Mouse (Mus musculus): ENCODE measurements around the gene Myo7a.

DNA sequence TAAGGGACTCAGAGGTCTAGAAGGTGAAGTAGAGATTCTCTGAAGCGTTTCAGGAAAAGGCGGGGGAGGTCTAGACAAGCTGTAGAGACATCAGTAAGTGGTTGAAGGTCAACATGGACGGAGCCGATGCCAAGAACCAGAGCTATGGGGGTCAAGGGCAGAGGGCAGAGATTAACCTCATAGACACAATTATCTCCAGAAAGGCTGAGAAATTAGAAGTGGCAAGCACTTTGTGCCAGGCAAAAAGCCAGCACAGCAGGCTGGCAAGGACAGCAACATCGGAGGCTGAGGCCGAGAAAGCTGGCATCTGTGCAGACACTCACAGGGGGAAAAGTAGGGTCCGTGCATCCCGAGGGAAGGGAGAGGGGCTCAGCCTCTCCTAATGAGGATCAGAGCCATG, 28.4 kb upstream of the Myo7a start:
- TF ChIP-seq CTCF (IDR thresholded peaks at IDR 0.05; ENCODE audit: low read depth, low read length): no peak
- TF ChIP-seq GATA2 (IDR thresholded peaks at IDR 0.05; ENCODE audit: borderline replicate concordance, low read depth, low read length): no peak
- TF ChIP-seq POLR2AphosphoS5 (IDR thresholded peaks at IDR 0.05; ENCODE audit: insufficient replicate concordance, low read depth, low read length): no peak

Data from G1E (cell line).